Mouse (Mus musculus): ENCODE measurements around the gene Avil.

GRCm38 (mm10) chr10:127055406-127055805 is 54.9 kb downstream of the Avil start:
- TF ChIP-seq CTCF (IDR thresholded peaks at IDR 0.05; ENCODE audit: low read depth, low read length) = no peak
- TF ChIP-seq POLR2A (IDR thresholded peaks at IDR 0.05; ENCODE audit: extremely low read depth, insufficient read depth, low read length) = no peak

Data from liver, adult 2 months (tissue).